Mouse (Mus musculus) liver, embryonic 12.5 days (tissue): ENCODE results near the gene Nus1. TPM values are rescaled to one million over a fixed set of nuclear protein-coding genes. Genes with fewer than 3 reads are reported as not detected.

Source experiments
- polyA plus RNA-seq: library from polyadenylated mRNA; unstranded; fragments of >200 nt; fragmentation: Nextera tagmentation; extraction: Ambion mirVana; gene quantifications from 2 replicates; pipeline ENCODE4 v1.2.1, GENCODE M21; 2016

The Nus1 gene
- polyA plus RNA-seq, 1 experiment from 2014 or later, result 10.5 TPM

Other genes starting within 250 kb of the Nus1 start
- 0.07 and 0.08 TPM in 2 replicates for gene Ros1, start 222.3 kb upstream of the Nus1 start, polyA plus RNA-seq
- 7.5 and 8.7 TPM in 2 replicates for gene Dcbld1, start 183.9 kb upstream of the Nus1 start, polyA plus RNA-seq
- not detected in 2 replicates for gene Gm26741, start 58.8 kb upstream of the Nus1 start, polyA plus RNA-seq
- gene Gopc, start 35.4 kb upstream of the Nus1 start, polyA plus RNA-seq, result 9.9 and 10.5 TPM in 2 replicates
- gene Nepn, start 28.6 kb upstream of the Nus1 start, polyA plus RNA-seq, result 0.32 and 1.2 TPM in 2 replicates